In the genomic region with DNA sequence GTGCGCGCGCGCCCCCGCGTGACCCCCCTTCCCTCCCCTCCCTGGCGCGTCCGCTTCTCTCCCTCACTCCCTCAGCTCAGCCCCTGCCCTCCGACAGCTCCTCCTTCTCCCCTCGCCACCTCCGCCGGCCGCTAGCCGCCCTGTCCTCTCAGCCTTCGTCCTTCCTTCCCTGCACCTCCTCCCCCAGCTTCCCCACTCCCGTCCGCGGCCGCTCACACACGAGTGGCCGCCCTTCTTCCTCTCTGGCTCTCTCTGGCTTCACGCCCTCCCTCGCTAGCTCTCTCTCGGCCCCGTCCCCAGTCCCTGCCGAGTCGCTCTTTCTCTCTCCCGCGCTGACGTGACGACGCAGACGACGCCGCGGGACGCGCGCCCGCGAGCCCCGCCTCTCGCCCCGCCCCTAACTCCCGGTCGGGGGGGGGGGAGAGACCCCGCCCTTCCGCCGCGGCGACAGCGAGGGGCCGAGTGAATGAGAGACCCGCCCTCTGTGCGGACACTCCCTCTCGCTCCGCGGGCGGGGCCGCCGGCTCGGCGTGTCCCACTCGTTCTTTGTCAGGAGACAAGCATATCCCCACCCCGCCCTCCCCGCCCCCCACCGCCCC, we compare ENCODE assay signal across 8 mouse cellular contexts. TPM values are rescaled to one million over a fixed set of nuclear protein-coding genes. Genes with fewer than 3 reads are reported as not detected.
DNase-seq lines count a peak whose midpoint lies in the region; ATAC-seq and TF ChIP-seq lines count a peak whose summit lies in the region.
"Not testable (repeated sequence)": the region's sequence is repeated elsewhere in the genome, so short reads cannot be mapped to it uniquely, and the experiment has no call there.

Syncrip (minus strand) TSS at position 345 of the 599 bp plus-strand sequence.

- not testable (repeated sequence) for H3K9me3 ChIP-seq in MEL (replicated peaks; ENCODE audit: insufficient read depth, low read length); lung, embryonic 16.5 days (ENCODE audit: control insufficient read depth, low read length)

- peak; percentile 79 to 81 for ATAC-seq in hematopoietic stem cell, adult 5-6 weeks (replicated peaks in 1 of 2; ENCODE audit: insufficient read depth in 1 of 2, low FRiP score in 2 of 2, low TSS enrichment in 1 of 2, low read depth in 1 of 2, poor library complexity in 2 of 2, severe bottlenecking in 2 of 2)
- ATAC-seq in lung, embryonic 16.5 days (ENCODE audit: low read depth): peak; percentile 95

- not testable (repeated sequence) for TF ChIP-seq RAD21 in MEL (IDR thresholded peaks at IDR 0.05; ENCODE audit: low read depth, low read length)

- peak; percentile 80 to 85 for TF ChIP-seq POLR2A in MEL (IDR thresholded peaks at IDR 0.05; ENCODE audit: control insufficient read depth in 1 of 2, insufficient read depth in 1 of 2, low read depth in 1 of 2, low read length in 2 of 2, poor library complexity in 1 of 2)
- TF ChIP-seq POLR2A in cerebellum, adult 2 months (IDR thresholded peaks at IDR 0.05; ENCODE audit: borderline replicate concordance, insufficient read depth, low read length): peak; percentile 67; the same call in 1 of the 2 replicates

- H3K4me2 ChIP-seq in lung, embryonic 16.5 days (ENCODE audit: low read depth, low read length): peak within 1 kb of the TSS; percentile 63

- under 1% methylated on average over 56 of the region's 68 CpGs for WGBS in cerebellum, adult 2 months
- under 1% methylated on average over 35 of the region's 68 CpGs for WGBS in lung, embryonic 16.5 days

- not testable (repeated sequence) for H3K4me1 ChIP-seq in MEL (ENCODE audit: control insufficient read depth in 1 of 2, insufficient read depth in 2 of 2, low read length in 2 of 2); cerebellum, adult 2 months (ENCODE audit: control insufficient read depth, insufficient read depth, low read length)
- H3K4me1 ChIP-seq in lung, embryonic 16.5 days (replicated peaks; ENCODE audit: control insufficient read depth, insufficient read depth, low read length): peaks cover 14% of the 10 kb centered on the region

- peaks cover 16 to 28% of the 10 kb centered on the region in 2 experiments for H3K36me3 ChIP-seq in MEL (ENCODE audit: control insufficient read depth in 1 of 2, insufficient read depth in 2 of 2, low read length in 2 of 2)
- H3K36me3 ChIP-seq in lung, embryonic 16.5 days (ENCODE audit: control insufficient read depth, insufficient read depth, low read length): not testable (repeated sequence)

- peak; percentile 96 for DNase-seq in MEL (ENCODE audit: low read depth, low spot score)
- DNase-seq in cerebellum, adult 2 months: peak; percentile 91 to 94
- DNase-seq in forelimb bud, embryonic 11.5 days (ENCODE audit: low read depth, low spot score): peak; percentile 95
- DNase-seq in layer of hippocampus, adult 9-10 months (ENCODE audit: low spot score): peak; percentile 75
- peak; percentile 78 for DNase-seq in ovary, postnatal 10 days (ENCODE audit: low spot score)
- peak; percentile 92 to 93 for DNase-seq in thymus, postnatal 10 days (ENCODE audit: low spot score in 2 of 2)

- not testable (repeated sequence) for H3K27me3 ChIP-seq in MEL (ENCODE audit: control insufficient read depth in 1 of 2, insufficient read depth in 2 of 2, low read length in 2 of 2); cerebellum, adult 2 months (ENCODE audit: control insufficient read depth, insufficient read depth, low read length); lung, embryonic 16.5 days (ENCODE audit: control insufficient read depth, insufficient read depth, low read depth, low read length)

- not testable (repeated sequence) for TF ChIP-seq CTCF in MEL (IDR thresholded peaks at IDR 0.05 in 2 of 3, conservative IDR thresholded peaks at IDR 0.05 in 1 of 3; ENCODE audit: control insufficient read depth in 1 of 3, insufficient read depth in 1 of 3, low read depth in 2 of 3, low read length in 3 of 3, poor library complexity in 1 of 3, severe bottlenecking in 1 of 3); cerebellum, adult 2 months (IDR thresholded peaks at IDR 0.05; ENCODE audit: borderline replicate concordance, insufficient read depth, low read depth, low read length)

- peak within 1 kb of the TSS; percentile 96 for H3K27ac ChIP-seq in MEL (ENCODE audit: control insufficient read depth, low read depth, low read length)
- H3K27ac ChIP-seq in cerebellum, adult 2 months (ENCODE audit: insufficient read depth, low read length): peak within 1 kb of the TSS; percentile 100
- H3K27ac ChIP-seq in lung, embryonic 16.5 days (ENCODE audit: low read length): peak within 1 kb of the TSS; percentile 98

- H3K79me2 ChIP-seq in MEL (ENCODE audit: control insufficient read depth, insufficient read depth, low read length, poor library complexity): peaks cover 38% of the 10 kb centered on the region

- peak within 1 kb of the TSS; percentile 100 for H3K9ac ChIP-seq in MEL (ENCODE audit: control insufficient read depth, low read depth, low read length, poor library complexity, severe bottlenecking)
- H3K9ac ChIP-seq in lung, embryonic 16.5 days (ENCODE audit: low read length): peak within 1 kb of the TSS; percentile 89

- H3K4me3 ChIP-seq in MEL (ENCODE audit: control insufficient read depth in 1 of 2, insufficient read depth in 1 of 2, low read depth in 2 of 2, low read length in 2 of 2): peak within 1 kb of the TSS; percentile 95 to 97
- peak within 1 kb of the TSS; percentile 89 for H3K4me3 ChIP-seq in cerebellum, adult 2 months (replicated peaks; ENCODE audit: insufficient read depth, low read depth, low read length)
- H3K4me3 ChIP-seq in lung, embryonic 16.5 days (ENCODE audit: low read length): peak within 1 kb of the TSS; percentile 95

- TF ChIP-seq EP300 in MEL (IDR thresholded peaks at IDR 0.05; ENCODE audit: low read depth in 1 of 2, low read length in 2 of 2): not testable (repeated sequence)

TF ChIP-seq in MEL, 35 proteins besides CTCF, POLR2A, EP300 and RAD21:
- TF ChIP-seq POLR2AphosphoS2 (IDR thresholded peaks at IDR 0.05; ENCODE audit: low read length) (peak; percentile 90), ELF1 (IDR thresholded peaks at IDR 0.05; ENCODE audit: low read depth, low read length) (peak; percentile 34; the same call in 1 of the 2 replicates), NELFE (IDR thresholded peaks at IDR 0.05; ENCODE audit: low read depth, low read length) (peak; percentile 80), ZMIZ1 (IDR thresholded peaks at IDR 0.05; ENCODE audit: low read depth, low read length) (peak; percentile 79), TCF12 (IDR thresholded peaks at IDR 0.05; ENCODE audit: low read depth, low read length) (0 out of 2 replicates have a peak, but pooled peaks have one; percentile 34), HCFC1 (IDR thresholded peaks at IDR 0.05; ENCODE audit: low read depth, low read length) (peak; percentile 62; the same call in 1 of the 2 replicates), MYC (IDR thresholded peaks at IDR 0.05; ENCODE audit: low read depth, low read length) (0 out of 2 replicates have a peak, but pooled peaks have one; percentile 20), MAZ (IDR thresholded peaks at IDR 0.05; ENCODE audit: low read depth, low read length) (peak; percentile 83; the same call in 1 of the 2 replicates), SIN3A (IDR thresholded peaks at IDR 0.05; ENCODE audit: low read length) (peak; percentile 37; the same call in 1 of the 2 replicates)

RNA-seq across cellular contexts. Expression of gene Syncrip, which starts in this region (rescaled TPM):
- 153 and 156 TPM in 2 replicates for total RNA-seq in MEL (2012; rRNA removed)
- 100 to 1,000 TPM; 125 to 162 TPM for polyA plus RNA-seq in MEL (2012; ENCODE audit: insufficient read depth in 1 of 2, insufficient read length in 2 of 2, low read depth in 1 of 2, low replicate concordance in 2 of 2, missing spikeins in 1 of 2)
- polyA plus RNA-seq in cerebellum, adult 2 months (2012; rRNA removed): 27.3 and 30.1 TPM in 2 replicates
- 232 and 322 TPM in 2 replicates for total RNA-seq in hematopoietic stem cell, adult 5-6 weeks (2017)
- 82.4 and 89.0 TPM in 2 replicates for polyA plus RNA-seq in lung, embryonic 16.5 days (2015; fragmentation: Nextera tagmentation; extraction: Ambion mirVana)

Comparison
In these comparisons a context has a peak if more than half of its experiments do, and no peak if none do; other contexts are left out.
1. Peak in every context shown above with its lines: DNase-seq, ATAC-seq, H3K4me3 ChIP-seq and H3K27ac ChIP-seq.